Mouse (Mus musculus): ENCODE results near the gene Otud4.
"Not testable (repeated sequence)": the region's sequence is repeated elsewhere in the genome, so short reads cannot be mapped to it uniquely, and the experiment has no call there.

The Otud4 gene

DNA sequence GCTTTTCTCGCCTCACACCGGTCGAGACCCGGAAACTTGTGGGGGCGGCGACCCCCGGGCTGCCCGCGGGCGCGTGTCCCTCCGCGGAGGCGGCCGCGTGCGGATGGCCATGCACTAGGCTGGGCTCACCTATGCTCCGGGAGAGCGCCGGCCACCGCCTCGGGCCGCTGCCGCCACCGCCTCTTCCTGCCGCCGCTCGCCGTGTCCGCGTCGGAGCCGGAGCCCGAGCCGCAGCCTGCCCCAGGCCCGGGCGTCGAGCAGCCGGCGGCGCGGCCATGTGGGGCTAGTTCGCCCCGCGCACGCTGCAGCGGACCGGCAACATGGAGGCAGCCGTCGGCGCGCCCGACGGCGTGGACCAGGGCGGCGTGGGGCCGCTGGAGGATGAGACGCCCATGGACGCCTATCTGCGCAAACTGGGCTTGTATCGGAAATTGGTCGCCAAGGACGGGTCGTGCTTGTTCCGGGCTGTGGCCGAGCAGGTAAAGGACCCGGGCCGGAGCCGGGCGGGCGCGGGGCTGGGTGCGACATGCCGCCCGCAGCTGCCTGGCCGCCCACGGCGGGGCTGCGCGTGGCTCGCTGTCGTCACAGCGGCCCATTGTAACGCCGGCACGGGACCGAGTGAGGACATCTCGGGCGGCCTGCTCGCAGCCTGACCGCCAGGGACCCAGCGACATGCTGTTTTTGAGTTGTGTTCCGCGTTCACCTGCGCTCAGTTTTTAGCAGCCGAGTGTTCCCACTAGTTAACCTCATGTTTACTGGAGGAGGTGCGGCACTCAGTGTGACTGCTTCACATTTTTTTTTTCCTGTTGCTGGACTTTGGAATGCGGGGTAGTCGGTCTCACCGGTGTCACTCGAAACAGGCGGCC lies at the start of gene Otud4:
Otud4 (plus strand) TSS at position 33 of the 866 bp plus-strand sequence.
- peak; percentile 55 for DNase-seq

DNA sequence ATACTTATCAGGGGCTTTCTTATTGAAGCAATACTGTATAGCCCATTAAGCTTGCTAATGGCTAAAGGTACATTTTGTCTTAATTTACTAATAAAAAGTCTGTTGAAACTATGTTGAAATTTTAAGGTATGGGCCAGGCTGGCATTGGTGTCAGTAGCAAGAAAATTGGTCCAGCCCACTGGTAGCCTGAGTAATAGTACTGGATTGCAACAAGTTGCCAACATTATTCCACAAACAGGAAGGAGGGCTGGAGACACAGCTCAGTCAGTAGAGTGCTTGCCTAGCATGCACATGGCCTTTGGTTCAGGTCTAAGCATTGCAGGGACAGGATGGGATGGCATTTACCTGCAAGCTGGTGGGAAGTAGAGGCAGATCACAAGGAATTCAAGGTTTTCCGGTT lies 38.5 kb upstream of the Otud4 start:
- no peak for DNase-seq

DNA sequence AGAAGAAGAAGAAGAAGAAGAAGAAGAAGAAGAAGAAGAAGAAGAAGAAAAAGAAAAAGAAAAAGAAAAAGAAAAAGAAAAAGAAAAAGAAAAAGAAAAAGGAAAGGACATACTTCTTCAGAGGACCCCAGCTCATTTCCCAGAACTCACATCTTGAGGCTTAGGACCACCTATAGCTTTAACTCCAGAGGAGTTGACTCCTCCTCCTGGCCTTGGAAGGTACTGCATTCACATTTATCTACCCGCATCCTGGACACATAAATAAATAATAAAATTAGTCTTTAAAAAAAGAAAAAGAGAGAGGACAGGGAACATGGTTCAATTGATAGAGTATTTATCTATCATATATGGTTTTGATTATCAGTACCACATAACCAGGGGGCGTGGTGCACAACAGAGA lies 36.2 kb upstream of the Otud4 start:
- DNase-seq, result not testable (repeated sequence)

DNA sequence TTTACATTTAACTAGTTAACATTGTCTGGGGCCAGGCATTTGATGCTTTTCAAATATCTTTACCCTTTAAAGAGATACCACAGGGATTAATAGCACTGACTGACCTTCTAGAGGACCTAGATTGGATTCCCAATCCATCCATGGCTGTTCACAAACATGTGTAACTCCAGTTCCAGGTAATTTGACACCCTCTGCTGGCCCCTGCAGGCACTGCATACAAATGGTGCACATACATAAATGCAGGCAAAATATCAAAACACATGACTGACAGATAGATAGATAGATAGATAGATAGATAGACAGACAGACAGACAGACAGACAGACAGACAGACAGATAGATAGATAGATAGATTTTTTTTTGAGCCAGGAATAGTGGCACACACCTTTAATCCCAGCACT lies 33.2 kb upstream of the Otud4 start:
- DNase-seq, result no peak

DNA sequence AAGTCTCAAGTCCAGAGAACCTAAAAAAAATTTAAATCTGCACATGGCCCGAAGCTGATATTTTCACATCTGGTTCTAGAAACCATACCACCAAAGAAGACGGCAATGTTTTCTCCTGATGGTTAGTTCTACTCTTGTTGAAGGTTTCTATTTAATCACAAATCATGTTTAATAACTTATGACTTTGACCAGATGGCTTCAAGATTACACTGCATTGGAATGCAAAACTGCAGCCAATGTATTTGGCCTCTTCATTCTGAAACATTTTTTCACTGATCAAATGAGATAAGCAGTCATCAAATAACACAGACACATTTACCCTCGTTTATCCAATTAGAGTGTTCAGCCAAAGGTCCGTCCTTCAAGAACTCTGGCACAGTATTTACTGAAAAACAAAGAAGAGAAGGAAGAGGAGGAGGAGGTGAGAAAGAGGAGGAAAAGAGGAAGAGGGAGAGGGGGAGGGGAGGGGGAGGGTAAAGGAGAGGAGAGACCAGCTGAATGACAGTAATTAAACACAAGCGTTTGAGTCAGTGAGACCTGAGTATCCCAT lies 32.6 kb upstream of the Otud4 start:
- DNase-seq, result no peak

DNA sequence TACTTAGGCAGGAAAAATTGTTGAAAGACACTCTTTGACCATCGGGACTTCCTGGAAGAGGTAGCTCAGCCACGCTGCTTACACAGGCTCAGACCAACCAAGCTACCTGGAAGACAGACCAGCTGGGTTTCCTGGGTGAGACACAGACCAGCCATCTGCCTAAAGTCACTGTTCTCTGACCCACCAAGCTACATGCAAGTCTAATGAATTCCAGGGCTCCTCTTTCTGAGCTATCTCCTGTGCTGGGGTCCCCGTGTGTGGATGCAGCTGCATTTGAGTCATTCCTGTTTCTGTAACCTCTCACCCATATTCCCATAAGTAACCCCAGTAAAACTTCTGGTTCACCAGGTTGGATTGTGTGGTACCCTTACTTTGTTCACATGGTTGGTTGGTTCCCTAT lies 30.7 kb upstream of the Otud4 start:
- no peak for DNase-seq

DNA sequence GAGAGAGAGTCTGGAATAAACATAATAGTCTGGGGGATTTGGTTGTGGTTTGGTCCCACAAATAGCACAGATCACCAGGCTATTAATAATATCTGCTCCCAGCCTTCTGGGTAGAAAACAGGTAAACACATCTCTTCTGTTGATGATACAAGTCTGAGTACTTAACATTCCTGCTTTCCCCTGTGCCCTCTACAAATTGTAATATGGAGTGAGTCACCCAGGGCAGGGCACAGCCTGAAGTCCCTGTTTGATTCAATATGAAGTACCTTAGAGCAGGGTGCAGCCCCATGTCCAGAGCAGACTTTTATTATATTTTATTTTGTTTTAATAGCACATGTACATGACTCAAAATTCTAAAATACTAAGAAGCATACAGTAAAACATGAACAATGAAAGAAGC lies 29.1 kb upstream of the Otud4 start:
- no peak for DNase-seq

DNA sequence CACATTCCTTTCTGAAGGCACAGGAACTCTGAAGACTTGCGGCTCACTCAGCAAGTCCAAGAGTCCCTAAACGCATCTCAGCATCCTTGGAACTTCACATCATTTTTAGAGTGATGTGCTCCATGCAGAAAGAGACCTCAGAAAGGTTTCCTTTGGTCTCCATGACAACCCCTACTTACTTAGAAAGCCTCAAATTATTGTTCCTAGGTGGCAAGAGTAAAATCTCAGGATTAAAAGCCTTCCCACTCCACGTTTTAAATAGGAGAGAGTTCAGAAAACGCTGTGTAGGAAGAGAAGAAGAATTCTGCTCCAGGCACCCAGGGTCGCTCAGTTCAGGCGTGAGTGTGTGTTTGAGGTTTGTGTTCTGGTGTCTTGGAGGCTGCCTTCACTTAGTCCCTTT lies 27.1 kb upstream of the Otud4 start:
- DNase-seq, result no peak

DNA sequence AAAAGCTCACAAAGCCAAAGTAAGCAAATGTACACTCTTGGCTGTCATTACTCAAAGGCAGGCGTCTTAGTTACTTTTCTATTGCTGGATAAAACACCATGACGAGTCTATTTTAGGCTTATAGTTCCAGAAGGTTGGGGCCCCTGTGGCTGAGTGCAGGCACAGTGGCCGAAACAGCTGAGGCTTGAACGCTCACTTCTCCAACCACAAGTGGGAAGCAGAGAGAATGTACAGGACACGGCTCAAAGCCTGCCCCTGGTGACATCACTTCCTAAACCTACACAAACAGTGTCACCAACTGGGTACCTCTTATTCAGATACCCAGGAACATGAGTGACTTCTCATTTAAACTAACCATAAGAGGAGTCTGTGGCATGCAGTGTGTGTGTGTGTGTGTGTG lies 26.5 kb upstream of the Otud4 start:
- DNase-seq, result no peak

DNA sequence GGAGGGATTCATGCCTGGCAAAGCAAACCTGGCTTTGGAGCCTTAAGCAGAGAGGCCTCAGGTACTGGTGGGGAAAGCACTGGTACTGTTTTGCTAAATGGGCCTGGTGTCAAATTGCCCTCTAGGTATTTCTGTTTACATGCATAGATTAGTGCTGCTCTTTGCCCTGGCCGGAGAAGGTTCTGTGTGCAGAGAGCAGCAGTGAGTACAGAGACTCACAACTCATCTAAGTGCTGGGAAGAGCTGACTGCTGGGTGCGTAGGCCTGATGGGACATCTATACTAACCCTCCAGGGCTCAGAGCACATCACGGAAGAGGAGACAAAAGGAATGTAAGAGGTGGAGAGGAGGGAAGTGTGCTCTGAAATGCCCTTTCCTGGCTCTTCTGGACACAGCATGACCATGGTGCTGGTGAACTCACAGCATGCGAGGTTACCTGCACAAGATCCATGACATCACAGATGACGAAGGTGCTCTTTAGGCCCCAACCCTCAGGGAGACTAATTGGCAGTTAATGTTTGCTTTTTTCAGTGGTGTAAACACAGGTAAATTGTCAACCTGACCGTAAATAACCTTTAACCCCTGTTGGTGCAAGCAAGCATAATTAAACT lies 23.6 kb upstream of the Otud4 start:
- DNase-seq, result peak; percentile 31

DNA sequence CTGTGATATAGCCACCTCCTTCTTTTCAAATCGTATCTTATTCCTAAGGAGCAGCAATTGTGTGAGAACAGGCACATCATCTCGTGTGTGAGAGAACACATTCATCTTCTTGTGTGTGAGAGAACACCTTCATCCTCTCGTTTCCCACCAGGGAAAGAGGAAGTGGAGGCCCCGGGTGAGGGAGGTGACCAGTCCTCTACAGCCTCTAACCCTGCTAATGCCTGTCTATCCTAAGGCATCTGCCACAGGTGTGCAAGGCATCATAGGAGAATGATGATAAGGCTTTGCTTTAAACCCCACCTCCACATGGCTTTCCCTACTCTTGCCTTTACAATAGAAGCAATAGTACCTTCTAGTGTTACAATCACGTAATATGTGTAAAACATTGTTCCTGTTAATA lies 20.5 kb upstream of the Otud4 start:
- no peak for DNase-seq

DNA sequence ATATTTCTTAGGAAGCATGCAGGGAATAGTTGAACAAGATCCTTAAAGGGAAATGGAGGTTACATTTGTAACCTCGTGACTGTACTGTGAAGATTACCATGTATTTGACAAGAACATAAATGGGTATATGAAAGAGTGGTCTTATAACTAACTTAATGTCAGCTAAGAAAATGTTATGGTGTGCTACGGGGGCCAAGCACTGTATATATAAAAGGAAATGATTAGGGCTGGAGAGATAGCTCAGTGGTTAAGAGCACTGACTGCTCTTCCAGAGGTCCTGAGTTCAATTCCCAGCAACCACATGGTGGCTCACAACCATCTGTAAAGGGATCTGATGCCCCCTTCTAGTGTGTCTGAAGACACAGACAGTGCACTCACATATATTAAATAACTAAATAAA lies 20.1 kb upstream of the Otud4 start:
- DNase-seq, result no peak

DNA sequence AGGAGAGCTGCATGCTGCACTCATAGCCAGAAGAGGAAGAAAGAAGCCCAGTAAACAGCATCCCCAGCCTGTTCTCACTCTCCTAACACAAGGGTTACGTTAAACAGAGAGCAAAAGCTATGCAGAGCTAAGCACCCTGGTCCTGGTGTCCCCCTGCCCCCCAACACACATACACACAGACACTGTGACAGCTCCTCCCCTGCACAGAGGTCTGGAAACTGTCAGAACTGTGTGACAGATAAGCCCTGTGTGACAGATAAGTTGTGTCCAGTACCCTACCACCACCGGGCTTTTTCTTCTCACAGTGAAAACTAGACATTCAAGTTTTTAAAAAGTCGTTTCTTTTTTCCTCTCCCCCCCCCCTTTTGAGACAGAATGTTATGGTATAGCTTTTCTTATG lies 19.4 kb upstream of the Otud4 start:
- DNase-seq, result no peak

DNA sequence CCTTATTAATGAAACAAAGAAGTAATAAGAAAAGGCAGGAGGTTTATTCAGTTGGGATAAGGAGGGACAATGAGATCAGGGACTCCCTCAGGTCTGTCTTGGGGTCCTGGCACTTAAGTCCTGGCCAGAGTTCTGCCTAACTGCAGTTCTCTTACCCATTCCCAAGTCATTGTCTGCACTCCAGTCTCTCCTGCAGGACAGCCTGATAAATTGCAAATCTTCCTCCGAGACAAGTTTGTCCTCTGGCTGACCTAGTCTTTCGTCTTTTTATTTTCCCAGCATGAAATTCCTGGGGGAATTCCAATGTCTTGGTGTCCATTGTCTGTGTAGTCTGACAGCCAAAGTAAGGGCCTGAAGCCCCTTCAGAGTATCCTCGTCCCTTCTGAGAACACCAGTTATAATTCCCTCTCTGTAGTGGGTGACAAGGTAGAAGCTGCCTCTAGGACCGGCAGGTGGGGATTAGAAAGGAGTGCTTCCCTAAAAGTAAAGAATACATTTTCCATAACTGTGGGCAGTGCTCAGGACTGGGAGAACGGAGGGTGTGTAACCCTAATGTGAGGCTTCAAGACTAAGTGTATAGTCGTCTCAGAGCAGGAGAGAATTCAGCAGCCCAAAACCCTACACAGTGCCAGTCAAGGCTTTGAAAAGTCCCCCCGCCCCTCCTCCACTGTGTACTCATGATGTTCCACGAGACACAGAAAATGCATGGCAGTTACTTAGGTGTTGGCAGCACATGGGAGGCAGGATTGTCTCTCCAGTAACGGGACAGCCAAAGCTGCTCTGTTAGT lies 18.7 kb upstream of the Otud4 start:
- DNase-seq, result no peak

DNA sequence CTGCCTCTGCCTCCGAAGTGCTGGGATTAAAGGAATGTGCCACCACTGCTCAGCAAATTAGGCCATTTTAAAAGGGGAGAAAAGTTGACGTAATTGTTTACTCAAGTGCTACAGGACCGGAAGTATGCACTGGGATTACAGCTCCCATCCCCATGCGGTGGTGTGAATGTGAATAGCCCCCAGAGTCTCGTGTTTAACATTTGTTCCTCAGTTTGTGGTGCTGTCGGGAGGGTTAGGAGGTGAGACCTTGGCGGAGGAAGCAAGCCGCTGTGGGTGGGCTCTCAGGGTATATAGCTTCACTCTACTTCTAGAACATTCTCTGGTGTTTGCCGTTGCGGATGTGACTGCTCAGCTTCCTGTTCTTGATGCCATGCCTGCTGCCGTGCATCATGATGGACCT lies 17.1 kb upstream of the Otud4 start:
- DNase-seq, result no peak

DNA sequence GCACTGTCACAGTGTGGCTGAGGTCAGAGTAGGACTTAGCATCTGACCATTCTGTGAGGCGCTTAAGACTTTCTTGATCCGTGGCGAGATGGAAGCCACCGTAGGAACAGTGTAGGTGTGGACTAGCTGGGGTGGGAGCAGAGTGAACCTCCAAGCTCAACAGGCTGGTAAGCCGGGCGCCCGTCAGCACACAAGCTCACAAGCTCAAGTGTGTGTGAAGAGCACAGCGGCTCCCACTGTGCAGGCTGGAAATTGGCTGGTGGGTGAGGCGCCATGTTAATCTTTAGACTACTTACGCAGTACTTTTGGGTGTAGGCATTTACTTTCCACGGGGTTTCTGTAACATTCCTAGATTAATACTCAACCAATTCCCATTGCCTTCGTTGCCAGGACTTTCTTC lies 16.1 kb upstream of the Otud4 start:
- DNase-seq, result no peak

DNA sequence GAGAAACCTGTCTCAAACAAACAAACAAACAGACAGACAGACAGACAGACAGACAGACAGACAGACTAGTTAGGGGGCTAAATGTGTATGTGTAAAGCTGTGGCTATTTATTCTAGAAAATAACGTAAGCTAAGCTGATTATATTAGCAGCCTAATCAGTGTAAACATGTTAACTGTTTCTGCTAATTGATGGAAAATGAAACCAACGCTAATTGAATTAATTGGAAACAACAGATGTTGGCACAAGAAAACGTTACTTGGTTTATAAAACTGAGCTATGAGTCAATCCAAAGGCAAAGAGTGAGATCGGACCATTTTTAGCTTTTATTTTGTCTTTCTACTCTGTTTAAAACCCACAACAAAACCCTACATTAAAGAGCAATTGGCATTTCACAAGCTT lies 15.0 kb upstream of the Otud4 start:
- DNase-seq, result no peak

DNA sequence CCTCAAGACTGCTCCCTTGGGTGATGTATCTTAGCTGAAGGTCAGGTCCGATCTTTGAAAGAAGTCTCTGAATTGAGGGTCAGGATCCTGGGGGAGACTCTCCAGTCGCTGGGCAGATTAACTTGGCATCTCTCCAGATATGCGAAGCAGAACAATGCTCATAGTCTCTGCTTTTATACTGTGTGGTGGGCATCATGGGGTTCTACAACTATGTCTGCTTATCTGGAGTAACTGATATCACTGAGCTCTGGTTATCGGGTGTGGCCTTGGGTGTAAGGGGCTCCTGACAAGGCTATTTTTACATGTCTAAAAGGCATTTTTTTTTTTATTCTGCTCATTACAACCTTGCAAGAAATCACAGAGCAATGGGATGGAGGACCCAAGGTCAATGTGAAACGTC lies 13.2 kb upstream of the Otud4 start:
- no peak for DNase-seq

DNA sequence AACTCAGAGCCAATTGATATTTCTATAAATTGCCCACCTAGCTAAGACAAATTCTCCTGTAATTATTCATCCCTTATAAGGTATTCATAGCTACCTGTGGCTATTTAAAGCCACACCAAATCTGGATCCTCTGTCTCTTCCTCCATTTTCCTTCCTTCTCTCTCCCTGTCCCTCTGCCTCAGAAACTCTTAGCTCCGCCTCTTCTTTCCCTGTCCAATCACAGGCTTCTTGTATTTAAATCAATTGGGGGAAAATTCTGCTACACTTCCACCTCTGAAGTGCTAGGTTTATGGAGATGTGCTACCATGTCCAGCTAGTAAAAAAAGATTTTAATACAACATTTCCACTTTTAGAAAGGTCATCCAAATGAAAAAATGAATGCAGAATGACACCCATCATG lies 3.9 kb upstream of the Otud4 start:
- no peak for DNase-seq

DNA sequence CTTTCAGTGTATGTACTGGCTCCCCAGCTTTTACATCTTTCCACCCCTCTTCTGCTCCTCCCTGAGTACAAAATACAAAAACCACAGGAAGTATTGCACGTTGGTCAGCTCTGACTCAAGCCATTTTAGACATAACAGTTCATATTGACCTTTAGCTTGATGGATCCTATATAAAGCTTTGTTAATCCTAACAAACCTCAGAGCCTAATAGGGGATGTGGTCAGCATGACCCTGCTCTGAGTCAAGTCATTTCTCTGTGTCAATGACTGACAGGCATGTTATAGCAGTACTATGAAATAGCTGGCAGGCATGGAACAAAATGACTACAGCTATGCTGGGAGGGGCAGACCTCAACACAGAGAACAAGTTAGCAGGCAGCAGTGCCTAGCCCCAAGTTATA lies 3.3 kb upstream of the Otud4 start:
- DNase-seq, result no peak

DNA sequence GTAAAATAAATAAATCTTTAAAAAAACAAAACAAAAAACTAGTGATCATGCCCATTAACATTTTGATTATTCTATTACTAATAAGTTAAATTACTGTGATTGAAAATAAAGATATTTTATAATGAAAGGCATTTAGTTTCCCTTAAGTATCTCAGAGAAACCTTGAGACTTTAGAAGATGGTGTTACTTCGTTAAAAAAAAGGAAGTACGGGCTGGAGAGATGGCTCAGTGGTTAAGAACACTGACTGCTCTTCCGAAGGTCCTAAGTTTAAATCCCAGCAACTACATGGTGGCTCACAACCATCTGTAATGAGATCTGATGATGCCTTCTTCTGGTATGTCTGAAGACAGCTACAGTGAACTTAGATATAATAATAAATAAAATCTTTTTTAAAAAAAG lies 2.2 kb upstream of the Otud4 start:
- DNase-seq, result no peak

DNA sequence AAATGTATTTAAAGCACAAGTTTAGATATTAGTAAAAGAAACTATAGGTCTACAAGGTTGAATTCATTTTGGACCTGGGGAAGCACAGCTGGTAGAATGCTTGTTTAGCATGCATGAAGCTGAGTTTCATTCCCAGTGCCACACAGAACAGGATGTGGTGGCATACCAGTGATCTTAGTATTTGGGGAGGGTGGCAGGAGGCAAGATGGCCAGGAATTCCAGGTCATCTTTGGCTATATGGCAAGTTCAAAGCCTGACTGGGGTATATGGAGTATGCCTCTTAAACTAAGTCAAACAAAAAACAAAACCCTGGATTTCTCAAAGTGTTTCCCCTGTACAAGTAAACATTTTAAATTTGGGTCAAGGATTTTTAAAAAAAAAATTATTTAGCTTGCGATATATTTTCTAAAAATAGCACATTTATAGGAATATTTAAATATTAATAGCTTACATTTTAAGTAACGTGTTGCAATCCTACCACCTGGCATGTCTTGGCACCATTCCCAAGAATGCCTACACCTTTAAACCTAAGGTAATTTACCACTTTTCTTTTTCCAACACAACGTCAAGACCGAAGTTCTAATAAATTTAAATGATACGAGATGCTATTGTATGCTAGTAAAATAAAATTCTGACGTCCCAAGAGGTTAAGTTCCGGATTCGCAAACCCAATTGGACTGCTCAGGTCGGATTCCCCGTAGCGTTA lies 1.3 kb upstream of the Otud4 start:
- no peak for DNase-seq
